Mouse (Mus musculus): ENCODE measurements around the gene Pacs2. TPM values are rescaled to one million over a fixed set of nuclear protein-coding genes. Genes with fewer than 3 reads are reported as not detected.

Gene Pacs2
- polyA plus RNA-seq, 1 experiment from 2014 or later, result 5.2 TPM

- Histone ChIP-seq H3K9me3 (replicated peaks) (no peaks in the 10 kb centered on the region), H3K36me3 (peaks cover 62% of the 10 kb centered on the region), H3K27me3 (no peaks in the 10 kb centered on the region), H3K9ac (no peak overlapping the region), H3K27ac (peak overlapping the region; percentile 36), H3K4me3 (replicated peaks) (no peak overlapping the region), H3K4me1 (replicated peaks) (peaks cover 34% of the 10 kb centered on the region), H3K4me2 (no peak overlapping the region)
- DNase-seq, result no peak
- ATAC-seq (ENCODE audit: low read depth), result 0 out of 2 replicates have a peak, but pooled peaks have one; percentile 22
- WGBS (ENCODE audit: insufficient replicate concordance), result 17% methylated on average over 2 of the region's 2 CpGs
These were observed 22.9 kb upstream of the Pacs2 start for GRCm38 (mm10) chr12:112991444-112991843.

- H3K4me2 ChIP-seq, result no peak overlapping the region
- no peaks in the 10 kb centered on the region for H3K27me3 ChIP-seq
- H3K27ac ChIP-seq, result peak overlapping the region; percentile 13; the same call in 1 of the 2 replicates
- no peak overlapping the region for H3K4me3 ChIP-seq (replicated peaks)
- 0 out of 2 replicates have a peak, but pooled peaks have one; percentile 18 for ATAC-seq (ENCODE audit: low read depth)
- no peak overlapping the region for H3K9ac ChIP-seq
- no peak for DNase-seq
- peaks cover 56% of the 10 kb centered on the region for H3K4me1 ChIP-seq (replicated peaks)
- whole genome bisulfite sequencing (ENCODE audit: insufficient replicate concordance), result 52% methylated on average over 4 of the region's 4 CpGs
- no peaks in the 10 kb centered on the region for H3K9me3 ChIP-seq (replicated peaks)
- peaks cover 50% of the 10 kb centered on the region for H3K36me3 ChIP-seq
These were observed 20.2 kb upstream of the Pacs2 start for GRCm38 (mm10) chr12:112994153-112994552.

- WGBS (ENCODE audit: insufficient replicate concordance), result under 1% methylated on average over 56 of the region's 56 CpGs
- Histone ChIP-seq H3K4me2 (peak overlapping the region; percentile 90), H3K9me3 (replicated peaks) (no peaks in the 10 kb centered on the region), H3K9ac (peak overlapping the region; percentile 95), H3K27ac (peak overlapping the region; percentile 98), H3K4me3 (replicated peaks) (peak overlapping the region; percentile 95), H3K27me3 (0 out of 2 replicates have a peak, but pooled peaks cover 6% of the 10 kb centered on the region), H3K4me1 (replicated peaks) (peaks cover 47% of the 10 kb centered on the region), H3K36me3 (peaks cover 25% of the 10 kb centered on the region)
- ATAC-seq (ENCODE audit: low read depth), result peak; percentile 3
- DNase-seq, result no peak
These were observed 14.6 kb upstream of the Pacs2 start for GRCm38 (mm10) chr12:112999569-113000293.

GRCm38 (mm10) chr12:113000294-113001132, 13.8 kb upstream of the Pacs2 start, which contains the start of gene Brf1:
TSS of gene Brf1 (minus strand) at chr12:113000704.
- peak; percentile 94 for ATAC-seq (ENCODE audit: low read depth)
- H3K4me2 ChIP-seq, result peak within 1 kb of the TSS; percentile 94
- H3K27ac ChIP-seq, result peak within 1 kb of the TSS; percentile 98
- H3K4me3 ChIP-seq (replicated peaks), result peak within 1 kb of the TSS; percentile 95
- 0 out of 2 replicates have a peak, but pooled peaks cover 6% of the 10 kb centered on the region for H3K27me3 ChIP-seq
- DNase-seq, result peak; percentile 98
- peaks cover 19% of the 10 kb centered on the region for H3K36me3 ChIP-seq
- H3K9ac ChIP-seq, result peak within 1 kb of the TSS; percentile 95
- no peaks in the 10 kb centered on the region for H3K9me3 ChIP-seq (replicated peaks)
- under 1% methylated on average over 96 of the region's 96 CpGs for WGBS (ENCODE audit: insufficient replicate concordance)
- H3K4me1 ChIP-seq (replicated peaks), result peaks cover 42% of the 10 kb centered on the region

GRCm38 (mm10) chr12:113001133-113001474, 13.2 kb upstream of the Pacs2 start:
- DNase-seq (no peak), ATAC-seq (ENCODE audit: low read depth) (peak; percentile 15; the same call in 1 of the 2 replicates)
- H3K4me3 ChIP-seq (replicated peaks), result peak overlapping the region; percentile 95
- WGBS (ENCODE audit: insufficient replicate concordance), result 3% methylated on average over 5 of the region's 5 CpGs
- H3K36me3 ChIP-seq, result peaks cover 13% of the 10 kb centered on the region; the same call in 1 of the 2 replicates
- H3K27ac ChIP-seq, result peak overlapping the region; percentile 98
- H3K4me2 ChIP-seq, result peak overlapping the region; percentile 94
- H3K9me3 ChIP-seq (replicated peaks), result no peaks in the 10 kb centered on the region
- H3K27me3 ChIP-seq, result 0 out of 2 replicates have a peak, but pooled peaks cover 7% of the 10 kb centered on the region
- peak overlapping the region; percentile 81 for H3K9ac ChIP-seq
- H3K4me1 ChIP-seq (replicated peaks), result peaks cover 42% of the 10 kb centered on the region

GRCm38 (mm10) chr12:113002667-113003066, 11.6 kb upstream of the Pacs2 start:
- DNase-seq, result no peak
- H3K4me2 ChIP-seq, result no peak overlapping the region
- H3K9me3 ChIP-seq (replicated peaks), result no peaks in the 10 kb centered on the region
- no peaks in the 10 kb centered on the region for H3K36me3 ChIP-seq
- H3K4me3 ChIP-seq (replicated peaks), result no peak overlapping the region
- H3K27ac ChIP-seq, result no peak overlapping the region
- peaks cover 32% of the 10 kb centered on the region for H3K4me1 ChIP-seq (replicated peaks)
- 0 out of 2 replicates have a peak, but pooled peaks cover 10% of the 10 kb centered on the region for H3K27me3 ChIP-seq
- ATAC-seq (ENCODE audit: low read depth), result no peak
- 26% methylated on average over 2 of the region's 2 CpGs for WGBS (ENCODE audit: insufficient replicate concordance)
- no peak overlapping the region for H3K9ac ChIP-seq

- Histone ChIP-seq H3K27ac (no peak overlapping the region), H3K9ac (no peak overlapping the region), H3K9me3 (replicated peaks) (no peaks in the 10 kb centered on the region), H3K4me3 (replicated peaks) (no peak overlapping the region), H3K4me2 (no peak overlapping the region), H3K27me3 (0 out of 2 replicates have a peak, but pooled peaks cover 10% of the 10 kb centered on the region), H3K4me1 (replicated peaks) (peaks cover 19% of the 10 kb centered on the region), H3K36me3 (no peaks in the 10 kb centered on the region)
- WGBS (ENCODE audit: insufficient replicate concordance), result 75% methylated on average over 8 of the region's 8 CpGs
- no peak for DNase-seq
- no peak for ATAC-seq (ENCODE audit: low read depth)
These were observed 10.3 kb upstream of the Pacs2 start for GRCm38 (mm10) chr12:113004011-113004410.

- Histone ChIP-seq H3K9me3 (replicated peaks) (no peaks in the 10 kb centered on the region), H3K27ac (no peak overlapping the region), H3K36me3 (no peaks in the 10 kb centered on the region), H3K27me3 (0 out of 2 replicates have a peak, but pooled peaks cover 10% of the 10 kb centered on the region), H3K4me3 (replicated peaks) (no peak overlapping the region), H3K4me2 (no peak overlapping the region), H3K9ac (no peak overlapping the region), H3K4me1 (replicated peaks) (peaks cover 15% of the 10 kb centered on the region)
- WGBS (ENCODE audit: insufficient replicate concordance), result 30% methylated on average over 4 of the region's 4 CpGs
- peak; percentile 33 for DNase-seq
- ATAC-seq (ENCODE audit: low read depth), result no peak
These were observed 9.3 kb upstream of the Pacs2 start for GRCm38 (mm10) chr12:113004993-113005392.

- ATAC-seq (ENCODE audit: low read depth) (no peak), DNase-seq (no peak)
- Histone ChIP-seq H3K9ac (no peak overlapping the region), H3K4me1 (replicated peaks) (peaks cover 39% of the 10 kb centered on the region), H3K9me3 (replicated peaks) (no peaks in the 10 kb centered on the region), H3K36me3 (no peaks in the 10 kb centered on the region), H3K27ac (no peak overlapping the region), H3K4me3 (replicated peaks) (no peak overlapping the region), H3K4me2 (no peak overlapping the region), H3K27me3 (no peaks in the 10 kb centered on the region)
- WGBS (ENCODE audit: insufficient replicate concordance), result 69% methylated on average over 6 of the region's 6 CpGs
These were observed 2.5 kb upstream of the Pacs2 start for GRCm38 (mm10) chr12:113011702-113012360.

GRCm38 (mm10) chr12:113012443-113012842, 1.9 kb upstream of the Pacs2 start:
- Histone ChIP-seq H3K4me2 (no peak overlapping the region), H3K9me3 (replicated peaks) (no peaks in the 10 kb centered on the region), H3K4me1 (replicated peaks) (peaks cover 45% of the 10 kb centered on the region), H3K36me3 (no peaks in the 10 kb centered on the region), H3K4me3 (replicated peaks) (no peak overlapping the region), H3K27me3 (no peaks in the 10 kb centered on the region), H3K27ac (0 out of 2 replicates have a peak overlapping the region, but pooled peaks have one; percentile 84), H3K9ac (no peak overlapping the region; the same call in 1 of the 2 replicates)
- 42% methylated on average over 5 of the region's 5 CpGs for WGBS (ENCODE audit: insufficient replicate concordance)
- ATAC-seq (ENCODE audit: low read depth) (no peak), DNase-seq (no peak)

All from liver, embryonic 13.5 days (tissue).